Mouse (Mus musculus) R1 (cell line): ENCODE measurements at regions not wholly inside any gene's neighbourhood (a gene's known extent, or its start where the extent isn't known, plus 50 kb on each side); places are given as distances from the start of the nearest gene placed in this dataset.

ENCODE experiments used
- DNase-seq: peaks from one replicate; pipeline ENCODE4 v3.0.0-alpha.2; 2018; ENCODE audit warnings: low read depth, low spot score

DNA sequence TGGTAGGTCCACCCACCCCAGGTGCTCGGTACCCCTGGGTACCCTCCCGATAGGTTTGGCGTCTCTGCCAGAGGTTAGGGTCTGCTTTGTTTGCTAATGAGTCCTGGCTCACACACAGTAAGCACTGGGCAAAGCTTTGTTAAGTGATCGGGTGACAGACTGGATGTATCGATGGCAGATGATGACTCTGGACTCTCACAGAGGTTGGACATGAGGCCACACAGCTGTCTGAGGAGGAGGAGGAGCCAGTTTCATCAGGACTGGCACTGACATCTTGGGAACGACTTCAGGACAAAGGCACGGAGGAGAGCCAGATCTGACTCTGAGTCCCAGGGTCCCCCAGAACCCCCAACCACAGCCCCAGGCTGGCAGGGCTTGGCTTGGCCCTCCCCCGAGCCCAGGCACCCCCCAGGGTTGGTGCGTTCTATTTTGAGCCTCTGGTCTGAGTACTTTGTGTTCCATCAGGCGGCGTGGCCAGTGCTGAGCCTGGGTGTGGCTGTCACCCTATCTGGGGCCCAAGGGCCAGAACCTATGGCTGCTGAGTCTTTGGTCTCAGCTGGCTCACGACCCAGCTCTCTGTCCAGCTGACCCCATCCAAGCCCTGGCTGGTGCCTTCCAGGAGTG lies 67.6 kb upstream of the Tmem189 start:
- DNase-seq = no peak

DNA sequence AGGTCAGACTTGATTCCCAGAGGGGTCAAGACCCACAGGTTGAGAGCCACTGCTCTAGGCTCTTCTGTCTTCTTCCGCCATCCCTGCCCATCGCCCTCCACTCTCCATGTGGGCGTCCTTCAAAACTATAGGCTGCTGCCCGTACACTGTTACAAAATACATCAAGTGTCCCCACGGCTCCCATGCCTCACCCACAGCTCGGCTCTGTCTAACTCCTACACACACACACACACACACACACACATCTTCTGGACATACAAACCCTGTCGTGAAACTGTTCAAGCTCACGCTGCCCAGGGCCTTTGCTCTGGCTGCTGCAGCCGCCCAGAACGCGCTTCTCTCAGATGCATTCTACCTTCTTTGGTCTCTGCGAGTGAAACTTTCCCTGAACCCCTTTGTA lies 67.1 kb upstream of the Tmem189 start:
- no peak for DNase-seq

DNA sequence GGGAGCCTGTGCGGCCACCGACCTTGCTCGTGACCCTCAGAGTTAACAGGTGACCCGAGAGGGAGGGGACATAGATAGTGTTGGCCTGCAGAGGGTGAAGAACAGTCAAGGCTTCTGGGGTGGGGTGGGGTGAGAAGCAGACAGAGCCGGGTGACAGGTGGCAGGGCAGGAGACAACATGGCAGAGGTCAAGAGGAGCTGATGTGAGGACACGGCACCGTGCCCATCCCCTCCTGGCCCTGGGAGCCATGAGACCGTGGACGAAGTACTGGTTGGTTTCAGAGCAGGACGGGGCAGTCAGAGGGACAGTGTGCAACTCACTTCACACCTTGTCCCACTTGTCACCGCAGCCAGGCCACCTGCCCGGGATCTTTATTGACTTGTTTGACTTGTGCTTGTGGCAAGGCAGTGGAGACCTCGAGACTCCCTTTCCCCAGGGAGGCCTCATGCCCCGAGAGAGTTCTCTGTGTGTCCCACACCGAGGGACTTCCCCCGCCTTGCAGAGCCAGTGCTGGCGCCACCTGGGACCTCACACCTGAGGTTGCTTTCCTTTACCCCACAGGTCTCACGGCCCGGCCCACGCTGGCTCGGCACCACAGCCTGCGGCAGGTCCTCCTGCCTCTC lies 65.4 kb upstream of the Tmem189 start:
- no peak for DNase-seq

DNA sequence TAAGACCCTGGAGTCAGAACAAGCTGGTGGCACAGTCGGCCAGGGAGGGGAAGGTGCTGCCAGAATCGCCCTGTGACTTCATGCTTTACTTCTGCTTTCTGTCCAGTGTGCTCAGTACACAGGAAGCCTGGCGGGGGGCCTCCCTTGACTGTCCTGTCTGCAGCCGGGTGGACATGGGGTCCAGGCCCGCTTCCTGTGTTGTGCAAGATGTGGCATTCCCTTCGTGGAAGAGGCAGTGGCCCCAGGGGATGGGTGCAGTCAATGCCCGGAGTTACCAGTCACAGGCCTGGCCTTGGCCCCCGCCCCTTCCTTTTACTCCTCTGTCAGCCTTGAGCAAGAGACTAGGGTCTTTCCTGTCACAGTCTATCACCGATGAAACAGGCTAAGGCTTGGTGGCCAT lies 64.3 kb upstream of the Tmem189 start:
- no peak for DNase-seq

DNA sequence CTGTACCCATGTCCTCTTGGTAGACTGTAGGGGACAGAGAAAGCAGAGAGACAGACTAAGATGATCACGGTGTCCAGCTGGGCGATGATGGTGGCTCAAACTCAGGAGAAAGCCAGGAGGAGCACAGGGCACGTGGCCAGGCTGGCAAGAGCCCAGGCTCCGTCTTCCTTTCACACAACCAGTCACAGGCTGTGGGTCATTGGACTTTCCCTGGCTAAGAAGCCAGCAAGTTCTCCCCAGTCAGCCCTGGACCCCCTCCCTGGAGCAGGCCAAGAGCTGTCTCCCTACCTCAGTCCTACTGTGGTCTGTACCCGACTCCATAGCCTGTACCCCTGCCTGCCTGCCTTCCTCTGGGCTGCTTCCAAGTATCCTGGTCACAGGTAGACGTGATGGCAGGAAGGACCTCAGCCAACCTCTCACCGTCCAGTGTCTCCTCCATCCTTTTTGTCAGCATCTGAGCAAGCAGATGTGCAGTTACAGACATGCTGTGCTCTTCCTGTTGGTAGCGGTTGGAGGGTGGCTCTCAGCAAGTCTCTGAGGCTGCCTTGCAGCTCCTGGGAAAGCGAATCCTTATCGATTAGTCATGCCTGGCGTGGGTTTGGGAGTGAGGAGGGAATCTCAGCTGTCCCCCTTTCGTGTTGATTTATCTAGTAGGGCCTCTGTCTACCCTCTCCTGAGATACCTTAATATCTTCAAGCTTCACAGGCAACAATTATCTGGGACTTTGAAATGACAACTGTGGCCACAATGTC lies 63.4 kb upstream of the Tmem189 start:
- DNase-seq = peak; percentile 66

DNA sequence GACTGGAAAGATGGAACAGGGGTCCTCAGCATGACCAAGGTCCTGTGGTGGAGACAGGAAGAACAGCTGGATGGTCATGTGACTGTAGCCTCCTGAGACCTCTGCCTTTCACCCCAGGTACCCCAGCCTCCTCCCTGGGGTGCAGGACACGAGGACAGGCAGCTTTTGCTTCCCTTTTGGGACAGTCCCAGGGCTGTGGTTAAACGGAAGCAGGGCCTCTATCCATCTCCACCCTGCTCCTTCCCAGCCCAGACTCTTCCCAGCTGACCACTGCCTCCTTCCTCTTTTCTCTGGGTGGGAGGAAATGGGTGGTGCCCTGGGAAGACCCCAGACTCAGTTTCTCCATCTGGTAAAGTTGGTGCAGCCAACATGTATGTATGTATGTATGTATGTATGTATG lies 62.0 kb upstream of the Tmem189 start:
- no peak for DNase-seq

DNA sequence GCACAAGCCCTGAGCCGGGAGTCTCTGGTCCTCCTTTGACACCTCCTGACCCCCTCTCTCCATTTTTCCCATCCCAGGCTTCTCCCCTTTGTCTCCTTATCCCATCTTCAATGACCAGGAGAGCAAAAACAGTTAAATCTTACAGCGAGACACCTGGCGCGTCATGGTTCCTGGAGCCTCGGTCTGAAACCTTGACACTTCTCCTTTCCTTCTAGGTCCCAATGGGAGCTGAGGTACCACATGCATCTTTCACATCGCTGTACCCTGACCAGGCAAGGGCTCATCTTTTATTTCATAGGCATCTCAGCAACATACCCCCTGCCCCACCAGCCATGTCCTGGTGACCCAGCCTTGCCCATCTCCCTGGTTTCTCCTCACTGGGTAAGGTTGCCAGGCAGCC lies 58.7 kb upstream of the Tmem189 start:
- no peak for DNase-seq

DNA sequence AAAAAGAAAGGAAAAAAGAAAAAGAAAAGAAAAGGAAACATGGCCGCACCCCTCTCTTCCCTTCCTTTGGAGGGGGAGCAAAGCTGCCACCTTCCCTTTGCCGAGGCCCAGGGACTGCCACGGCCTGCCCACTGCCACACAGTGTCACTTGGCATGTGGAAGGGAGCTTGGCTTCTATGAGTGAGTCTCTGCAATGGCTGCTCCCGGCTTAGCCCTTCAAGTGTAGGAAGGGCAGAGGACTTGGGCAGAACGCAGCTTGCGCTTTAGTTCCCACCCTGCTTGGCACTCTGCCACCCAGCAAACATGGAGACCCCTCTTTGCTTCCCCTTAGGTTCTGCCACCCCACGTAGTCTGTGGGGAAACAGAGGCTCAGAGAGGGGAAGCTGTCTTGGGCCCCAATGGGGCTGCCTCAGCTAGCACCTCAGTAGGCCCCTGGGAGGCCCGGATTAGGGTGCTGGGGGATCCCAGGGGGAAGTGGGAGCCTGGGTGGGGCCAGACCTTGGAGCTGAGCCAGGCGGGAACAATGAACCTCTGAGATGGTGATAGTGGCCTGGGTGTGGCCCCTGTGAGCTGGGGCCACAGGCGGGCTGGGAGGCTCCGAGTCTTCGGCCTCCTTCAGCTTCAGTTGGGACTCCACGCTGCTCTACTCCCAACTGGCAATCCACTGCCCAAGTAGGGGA lies 57.7 kb upstream of the Tmem189 start:
- no peak for DNase-seq

DNA sequence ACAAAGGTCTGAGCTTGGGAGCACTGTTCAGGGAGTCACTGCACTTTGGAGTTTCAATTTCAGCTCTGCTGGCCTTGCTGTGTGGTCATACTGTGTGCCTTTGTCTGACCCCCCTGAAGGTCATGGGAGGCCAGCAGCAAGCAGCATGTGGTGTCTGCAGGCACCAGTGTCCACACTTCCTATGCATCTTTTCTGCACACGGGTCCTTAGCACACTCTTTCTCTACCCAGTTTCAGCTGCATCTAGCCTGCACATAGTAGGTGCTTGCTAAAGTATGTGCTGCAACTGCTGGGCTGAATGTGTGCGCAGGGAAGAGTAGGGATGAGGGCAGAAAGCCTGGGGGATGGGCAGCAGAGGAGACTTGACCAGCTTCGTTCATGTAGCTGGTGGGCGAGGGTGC lies 56.7 kb upstream of the Tmem189 start:
- no peak for DNase-seq

DNA sequence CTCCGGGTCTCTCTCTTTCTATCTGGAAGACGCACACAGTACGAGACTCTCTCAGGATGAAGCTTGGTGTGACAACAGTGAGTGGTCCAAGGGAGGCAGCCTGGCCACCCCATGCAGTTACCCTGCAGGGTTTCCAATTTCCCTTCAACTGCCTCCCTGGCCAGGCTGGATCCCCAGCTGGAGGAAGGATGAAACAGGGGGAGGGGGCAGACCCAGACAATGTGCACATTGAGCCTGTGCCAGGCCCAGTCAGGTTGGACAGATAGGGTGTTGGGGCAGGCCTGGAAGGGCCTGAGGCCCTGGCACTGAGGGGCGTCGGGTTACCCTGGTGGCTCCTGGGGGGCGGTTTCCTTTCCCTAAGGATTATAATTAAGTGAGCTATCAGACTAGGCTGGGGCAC lies 55.8 kb upstream of the Tmem189 start:
- no peak for DNase-seq

DNA sequence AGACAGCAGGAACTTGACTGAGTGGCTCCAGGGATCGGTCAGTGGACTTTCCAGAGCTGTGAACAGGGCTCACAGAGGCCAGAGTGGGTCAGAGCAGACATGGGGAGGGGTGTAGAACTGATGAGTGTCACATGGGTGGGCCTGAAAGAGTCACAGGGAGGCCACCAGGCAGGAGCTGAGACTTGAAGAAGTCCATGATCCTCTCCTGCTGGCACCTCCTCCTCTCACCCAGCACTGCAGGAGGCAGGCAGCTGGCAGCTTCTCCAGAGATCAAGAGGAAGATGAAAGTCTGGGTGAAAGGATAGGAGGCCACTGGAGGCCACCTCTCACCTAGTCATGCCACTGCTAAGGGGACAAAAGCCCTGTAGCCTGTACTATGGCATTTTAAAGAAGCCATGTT lies 54.5 kb upstream of the Tmem189 start:
- no peak for DNase-seq

DNA sequence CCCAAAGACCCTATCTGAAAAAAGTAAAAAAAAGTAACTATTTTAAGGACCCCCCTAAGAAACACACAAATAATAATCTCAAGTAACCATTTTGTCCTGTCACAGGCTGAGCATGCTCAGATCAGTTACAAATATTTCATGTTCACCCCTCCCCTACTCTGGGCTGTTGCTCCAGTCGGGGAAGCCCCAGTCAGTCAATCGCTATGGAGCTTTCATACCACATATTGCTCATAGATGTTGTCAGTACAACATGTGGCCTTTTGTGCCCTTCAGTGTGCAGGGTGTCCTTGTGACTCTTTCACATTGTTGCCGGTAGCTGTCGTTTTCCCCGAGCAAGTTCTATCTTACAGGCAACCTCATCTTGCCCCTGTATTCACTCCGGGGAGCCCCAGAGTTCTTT lies 52.9 kb upstream of the Tmem189 start:
- DNase-seq = no peak

DNA sequence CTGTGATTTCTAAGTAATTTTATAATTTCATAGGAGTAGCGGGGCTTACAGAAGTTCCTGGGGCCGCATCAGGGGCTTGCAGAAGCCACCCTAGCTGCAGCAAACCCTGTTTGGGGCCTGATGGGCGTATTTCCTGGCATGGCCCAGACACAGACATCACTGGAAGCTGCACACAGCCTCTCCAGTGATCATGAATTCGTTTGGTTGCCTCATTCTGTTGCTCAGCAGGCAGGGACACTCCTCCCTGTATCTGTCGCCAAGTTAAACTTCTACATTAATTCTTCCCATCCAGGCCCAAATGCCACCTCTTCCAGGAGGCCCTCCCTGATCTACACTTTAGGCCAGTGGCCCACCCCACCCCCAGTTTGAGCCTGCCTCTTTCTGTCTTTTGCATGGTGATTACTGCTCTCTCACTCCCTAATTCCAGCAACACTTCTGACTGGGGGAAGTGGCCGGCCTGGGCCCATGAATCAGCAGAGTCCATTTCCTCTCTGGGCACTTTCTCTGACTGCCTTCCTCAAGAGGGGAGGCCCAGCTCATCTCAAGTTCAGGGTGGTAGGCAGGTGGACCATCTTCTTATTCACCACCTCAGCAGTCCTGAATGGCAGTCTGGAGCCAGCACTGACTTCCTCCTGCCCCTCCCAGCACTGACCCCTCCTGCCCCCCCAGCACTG lies 51.0 kb upstream of the Tmem189 start:
- no peak for DNase-seq
